Mouse (Mus musculus) bone marrow, adult 2 months (tissue): Measurements from ENCODE around the gene Tob2. TPM values are rescaled to one million over a fixed set of nuclear protein-coding genes. Genes with fewer than 3 reads are reported as not detected.
A peak's percentile ranks its signal among the peaks of the same experiment; 100 is the strongest.

Experiments used
- H3K27ac ChIP-seq: fragments of 200-500 bp; 2 replicates; pipeline ENCODE4 v1.5.1; 2012; ENCODE audit warnings: low read depth, mild to moderate bottlenecking, control low read depth, inconsistent platforms, low read length; ENCODE audit not compliant: control insufficient read depth, poor library complexity, insufficient read depth
- H3K4me1 ChIP-seq: fragments of 200-500 bp; 2 replicates; pipeline ENCODE4 v1.6.1; 2011; ENCODE audit warnings: low read length; ENCODE audit not compliant: control insufficient read depth, insufficient read depth
- H3K4me3 ChIP-seq: fragments of 200-500 bp; replicated peaks from 2 replicates; pipeline ENCODE3; 2011; ENCODE audit warnings: mild to moderate bottlenecking, low read depth, low read length, control low read depth; ENCODE audit not compliant: control insufficient read depth
- CTCF ChIP-seq: fragments of 200-500 bp; IDR thresholded peaks from 2 replicates; pipeline ENCODE4 v1.5.1; 2011; ENCODE audit warnings: low read length, control low read depth; ENCODE audit not compliant: control insufficient read depth, insufficient read depth
- POLR2A ChIP-seq: fragments of 200-500 bp; IDR thresholded peaks from 2 replicates; pipeline ENCODE4 v1.6.1; 2011; ENCODE audit warnings: low read depth, mild to moderate bottlenecking, control low read depth, low read length, borderline replicate concordance; ENCODE audit not compliant: control insufficient read depth
- WGBS: fragments of 180-500 bp; shearing (Covaris S2); methylation state at CpG from one replicate; pipeline ENCODE4 v1.1.7; 2018; 5-methylcytosine and 5-hydroxymethylcytosine counted together
- polyA plus RNA-seq: library from polyadenylated mRNA; stranded (reverse); fragments of >200 nt; gene quantifications from 2 replicates; pipeline ENCODE4 v1.2.4, GENCODE M21; 2011; ENCODE audit warnings: low replicate concordance; ENCODE audit not compliant: missing spikeins, insufficient read depth, insufficient read length

Gene Tob2
- 6.6 and 9.2 TPM in 2 replicates for polyA plus RNA-seq

DNA sequence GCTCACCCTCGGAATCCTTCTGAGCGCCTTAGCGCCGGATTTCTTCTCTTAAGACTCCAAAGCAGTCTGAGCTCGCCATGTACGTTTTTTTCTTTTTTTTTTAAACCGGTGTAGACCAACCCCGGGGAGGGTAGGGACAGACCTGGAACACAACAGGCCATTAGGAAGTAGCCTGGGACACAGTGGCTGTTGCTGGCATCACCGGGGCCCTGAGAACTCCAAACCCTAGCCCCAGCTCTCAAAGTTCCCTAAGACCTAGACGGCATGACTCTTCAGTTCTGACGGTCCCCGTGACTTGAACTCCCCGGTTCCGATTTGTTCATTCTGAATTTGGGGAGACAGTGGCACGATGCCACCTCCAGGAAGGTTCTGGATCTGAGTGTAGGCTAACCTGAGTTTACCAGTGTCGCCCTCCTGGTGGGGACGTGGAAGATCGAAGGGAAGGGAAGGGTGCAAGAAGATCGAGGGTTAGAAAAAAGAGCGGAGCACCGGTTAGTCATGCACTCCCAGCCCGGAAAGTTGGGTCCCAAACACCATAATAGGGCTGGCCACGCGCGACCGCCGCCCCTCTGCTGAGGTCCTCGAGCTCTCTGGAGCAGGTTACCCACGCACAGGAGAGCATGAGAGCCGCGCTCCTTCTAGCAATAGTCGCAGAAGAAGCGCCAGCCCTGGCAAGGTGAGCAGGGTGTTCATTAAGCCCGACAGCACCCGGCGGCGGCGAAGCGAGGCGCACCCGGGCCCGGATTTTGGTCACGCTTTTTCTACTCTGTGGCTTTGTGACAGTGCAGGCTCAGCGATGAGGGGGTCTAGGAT lies at the start of gene Tob2:
Tob2 (minus strand) TSS at position 280 of the 813 bp plus-strand sequence.
- H3K4me3 ChIP-seq = peak within 1 kb of the TSS; percentile 93
- under 1% methylated on average over 44 of the region's 44 CpGs for WGBS
- peaks cover 2% of the 10 kb centered on the region; the same call in 1 of the 2 replicates for H3K4me1 ChIP-seq
- TF ChIP-seq POLR2A (peak; percentile 47; the same call in 1 of the 2 replicates), CTCF (no peak)
- H3K27ac ChIP-seq = peak within 1 kb of the TSS; percentile 94

DNA sequence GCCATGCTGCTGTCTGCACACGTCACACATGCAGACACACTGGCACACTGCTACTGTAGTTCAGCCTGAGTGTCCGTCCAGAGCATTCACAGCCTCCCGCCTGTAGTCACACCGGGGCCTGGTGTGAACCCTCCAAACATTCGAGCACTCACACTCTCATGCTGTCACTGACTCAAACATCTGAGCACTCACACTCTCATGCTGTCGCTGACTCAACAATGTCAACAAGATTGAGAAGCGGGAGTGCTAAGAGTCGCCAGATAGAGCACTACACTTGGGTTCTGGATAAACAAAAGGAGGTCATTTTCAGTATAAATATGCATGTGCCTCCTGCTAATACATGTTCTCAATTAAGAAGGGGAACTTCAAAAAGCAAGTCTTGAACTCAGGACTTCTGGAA lies 49.4 kb upstream of the Tob2 start:
- TF ChIP-seq CTCF (no peak), POLR2A (no peak)
- Histone ChIP-seq H3K4me3 (no peak overlapping the region), H3K4me1 (no peaks in the 10 kb centered on the region), H3K27ac (no peak overlapping the region)
- WGBS = 88% methylated on average over 8 of the region's 8 CpGs

DNA sequence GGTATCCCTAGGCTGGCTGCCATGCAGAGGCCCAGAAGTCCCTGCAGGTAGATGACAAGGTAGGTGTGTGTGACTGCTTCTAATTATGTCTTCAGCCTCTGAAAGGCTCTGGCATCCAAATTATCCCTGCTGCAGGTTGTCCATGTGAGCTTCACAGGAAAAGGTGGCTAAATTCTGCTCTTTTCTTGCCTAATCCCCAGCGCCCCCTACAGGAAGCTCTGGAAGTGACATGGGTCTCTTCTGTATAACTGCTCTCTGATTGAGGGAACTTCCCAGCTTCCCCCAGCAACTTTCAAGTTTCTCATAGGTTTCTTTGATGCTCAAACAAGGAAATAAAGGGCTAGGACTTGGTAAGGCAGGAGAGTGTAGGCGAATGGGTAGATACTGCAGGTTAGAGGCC lies 46.3 kb upstream of the Tob2 start:
- no peak for TF ChIP-seq POLR2A
- peak; percentile 42 for TF ChIP-seq CTCF
- H3K27ac ChIP-seq = no peak overlapping the region
- 34% methylated on average over 2 of the region's 2 CpGs for WGBS
- no peaks in the 10 kb centered on the region for H3K4me1 ChIP-seq
- H3K4me3 ChIP-seq = no peak overlapping the region

DNA sequence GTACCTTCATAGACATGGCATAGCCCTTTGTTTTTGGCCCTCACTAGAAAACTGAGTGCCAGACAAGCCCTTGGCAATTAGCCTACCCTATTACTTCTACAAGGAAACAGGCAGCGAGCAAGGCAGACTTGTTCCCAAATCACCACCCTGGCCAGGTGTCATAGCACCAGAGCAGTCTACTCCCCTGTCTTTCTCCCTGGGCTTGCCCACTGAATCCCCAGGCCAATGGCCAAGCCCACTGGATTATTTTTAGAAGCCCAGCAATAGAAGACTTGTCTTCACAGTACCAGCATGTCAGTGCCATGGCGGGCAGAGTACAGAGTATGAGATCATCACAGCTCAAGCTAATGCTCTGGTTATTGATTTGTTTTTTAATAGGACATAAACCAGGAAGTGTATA lies 40.2 kb upstream of the Tob2 start:
- no peak for TF ChIP-seq POLR2A
- TF ChIP-seq CTCF = no peak
- Histone ChIP-seq H3K4me3 (no peak overlapping the region), H3K4me1 (no peaks in the 10 kb centered on the region), H3K27ac (no peak overlapping the region)
- 85% methylated on average over 2 of the region's 2 CpGs for WGBS

DNA sequence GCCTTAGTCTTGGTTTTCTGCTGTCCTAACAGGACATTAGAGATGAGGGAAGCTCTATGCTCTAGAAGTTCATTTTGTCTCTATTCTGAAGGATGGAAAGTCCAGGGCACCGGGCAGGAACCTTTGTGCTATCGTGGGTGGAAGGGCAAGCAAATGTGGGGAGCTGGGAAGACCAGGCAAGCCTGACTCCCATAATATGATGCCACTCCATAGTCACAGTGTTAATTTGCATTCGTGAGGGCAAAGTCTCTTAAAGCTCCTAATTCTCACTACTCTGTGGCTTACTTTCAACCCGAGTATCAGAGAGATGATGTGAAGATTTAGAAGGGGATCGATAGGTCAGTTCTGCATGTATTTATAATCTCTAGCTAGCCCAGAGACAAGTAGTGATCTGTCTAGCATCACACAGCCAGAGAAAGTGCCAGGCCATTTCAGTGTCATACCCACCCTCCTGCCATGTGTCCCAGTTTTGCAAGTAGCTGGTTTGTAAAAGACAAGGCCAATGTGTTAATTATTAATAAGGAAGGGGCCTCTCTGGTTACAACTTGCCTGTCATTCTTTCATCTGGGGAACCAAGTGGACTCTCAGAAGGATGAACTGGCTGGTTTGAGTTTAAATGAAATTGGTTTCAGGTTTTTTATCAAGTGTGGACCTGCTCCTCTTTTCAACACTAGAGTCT lies 39.1 kb upstream of the Tob2 start:
- 89% methylated on average over 5 of the region's 5 CpGs for WGBS
- no peak for TF ChIP-seq POLR2A
- TF ChIP-seq CTCF = no peak
- Histone ChIP-seq H3K4me1 (no peaks in the 10 kb centered on the region), H3K27ac (no peak overlapping the region), H3K4me3 (no peak overlapping the region)

DNA sequence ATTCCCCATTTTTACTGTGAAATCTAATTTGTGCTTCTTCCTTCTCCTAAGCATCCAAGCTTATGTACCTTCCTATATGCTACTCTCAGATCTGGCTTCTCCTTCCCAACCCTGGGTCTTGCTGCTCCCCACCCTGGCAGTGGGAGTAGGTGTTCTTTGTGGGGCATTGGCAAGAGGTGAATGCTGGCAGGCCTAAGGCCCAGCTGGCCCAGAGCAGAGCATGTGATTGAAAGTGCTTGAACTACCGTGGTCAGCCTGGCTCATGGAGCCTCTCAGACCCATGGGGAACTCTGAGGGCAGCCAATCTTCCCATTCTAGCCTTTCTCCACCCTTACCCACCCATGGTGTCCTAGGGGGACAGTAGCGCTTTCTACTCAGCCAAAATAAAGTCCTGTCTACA lies 37.8 kb upstream of the Tob2 start:
- TF ChIP-seq CTCF (no peak), POLR2A (no peak)
- no peak overlapping the region for H3K27ac ChIP-seq
- H3K4me3 ChIP-seq = no peak overlapping the region
- WGBS = 84% methylated on average over 2 of the region's 2 CpGs
- no peaks in the 10 kb centered on the region for H3K4me1 ChIP-seq

DNA sequence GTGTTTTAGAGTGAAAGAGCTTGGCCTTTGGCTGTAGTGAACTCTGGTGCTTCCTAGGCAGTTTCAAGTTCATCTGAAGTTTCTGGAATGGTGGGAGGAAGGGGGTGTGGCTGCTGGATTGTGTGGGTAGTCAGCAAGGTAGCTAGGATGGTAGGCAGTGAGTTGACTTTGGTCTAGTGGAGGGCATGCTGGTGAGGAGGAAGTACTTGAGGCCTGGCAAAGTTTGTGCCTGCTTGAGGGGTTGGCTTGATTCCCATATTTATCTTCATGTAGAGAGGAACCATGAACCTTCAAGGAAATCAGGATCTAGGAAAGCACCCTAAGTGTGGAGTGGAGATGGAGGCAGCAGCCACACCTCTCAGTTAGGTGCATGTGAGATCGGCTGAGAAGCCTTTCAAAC lies 35.4 kb upstream of the Tob2 start:
- Histone ChIP-seq H3K27ac (no peak overlapping the region), H3K4me1 (no peaks in the 10 kb centered on the region), H3K4me3 (no peak overlapping the region)
- 69% methylated on average over 1 of the region's 1 CpGs for WGBS
- no peak for TF ChIP-seq CTCF
- TF ChIP-seq POLR2A = no peak

DNA sequence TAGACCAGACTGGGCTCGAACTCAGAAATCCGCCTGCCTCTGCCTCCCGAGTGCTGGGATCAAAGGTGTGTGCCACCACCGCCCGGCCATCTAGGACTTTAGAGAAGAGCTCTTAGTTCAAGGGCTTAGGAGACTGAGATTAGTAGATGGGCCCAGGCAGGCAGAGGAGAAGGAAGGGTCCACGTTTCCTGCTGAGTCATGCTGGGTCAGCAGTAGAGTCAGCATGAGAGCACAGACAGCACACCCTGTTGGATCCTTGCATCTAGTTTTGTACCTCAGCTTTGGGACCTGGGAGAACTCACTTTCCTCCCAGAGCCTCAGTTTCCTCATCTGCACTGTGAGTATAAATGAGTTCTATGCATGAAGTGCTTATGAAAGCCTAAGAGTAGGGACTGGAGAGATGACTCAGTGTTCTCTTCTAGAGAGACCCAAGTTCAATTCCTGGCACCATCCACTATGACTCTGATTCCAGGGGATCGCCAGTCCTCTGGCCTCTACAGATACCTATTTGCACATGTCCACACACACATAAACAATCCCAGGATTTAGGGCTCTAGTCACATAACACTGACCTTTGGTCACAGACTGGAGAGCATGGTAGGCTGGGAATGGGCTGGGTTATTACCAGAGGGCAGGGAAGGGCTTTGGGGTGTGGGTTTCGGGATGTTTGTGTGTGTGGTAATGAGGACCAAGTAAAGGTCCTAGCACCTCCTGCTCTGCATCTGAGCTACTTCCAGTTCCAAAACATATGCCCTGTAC lies 33.4 kb upstream of the Tob2 start:
- WGBS = 77% methylated on average over 8 of the region's 8 CpGs
- Histone ChIP-seq H3K27ac (no peak overlapping the region), H3K4me3 (no peak overlapping the region), H3K4me1 (no peaks in the 10 kb centered on the region)
- TF ChIP-seq POLR2A = no peak
- no peak for TF ChIP-seq CTCF
